Mouse (Mus musculus) olfactory bulb, adult 2 months (tissue): ENCODE results near the gene Kctd8. TPM values are rescaled to one million over a fixed set of nuclear protein-coding genes. Genes with fewer than 3 reads are reported as not detected.

Source experiments
- H3K27ac ChIP-seq: fragments of 200-500 bp; 2 replicates; pipeline ENCODE4 v1.5.1; 2012; ENCODE audit warnings: low read depth, low read length; ENCODE audit not compliant: insufficient read depth
- H3K4me1 ChIP-seq: fragments of 200-500 bp; 2 replicates; pipeline ENCODE4 v1.6.1; 2012; ENCODE audit warnings: low read length; ENCODE audit not compliant: control insufficient read depth, insufficient read depth
- H3K4me3 ChIP-seq: fragments of 200-500 bp; 2 replicates; pipeline ENCODE4 v1.5.1; 2012; ENCODE audit warnings: mild to moderate bottlenecking, low read depth, low read length, moderate library complexity; ENCODE audit not compliant: insufficient read depth
- CTCF ChIP-seq: fragments of 200-500 bp; IDR thresholded peaks from 2 replicates; pipeline ENCODE4 v1.5.1; 2012; ENCODE audit warnings: low read depth, mild to moderate bottlenecking, low read length, moderate library complexity; ENCODE audit not compliant: insufficient read depth
- POLR2A ChIP-seq: fragments of 200-500 bp; IDR thresholded peaks from 2 replicates; pipeline ENCODE4 v1.6.1; 2012; ENCODE audit warnings: mild to moderate bottlenecking, low read depth, low read length, moderate library complexity; ENCODE audit not compliant: insufficient read depth
- WGBS: fragments of 180-500 bp; shearing (Covaris S2); methylation state at CpG from one replicate; pipeline ENCODE4 v1.1.7; 2018; 5-methylcytosine and 5-hydroxymethylcytosine counted together
- polyA plus RNA-seq: library from polyadenylated mRNA; stranded (reverse); fragments of >200 nt; gene quantifications from 2 replicates; pipeline ENCODE4 v1.2.4, GENCODE M21; 2012; ENCODE audit warnings: low replicate concordance; ENCODE audit not compliant: missing spikeins, insufficient read depth, insufficient read length

The Kctd8 gene
- polyA plus RNA-seq, result not detected in 2 replicates

- TF ChIP-seq CTCF (no peak), POLR2A (0 out of 2 replicates have a peak, but pooled peaks have one; percentile 12)
- H3K4me3 ChIP-seq, result peak within 1 kb of the TSS; percentile 56
- peaks cover 8% of the 10 kb centered on the region for H3K4me1 ChIP-seq
- H3K27ac ChIP-seq, result no peak within 1 kb of the TSS
- WGBS, result 1% methylated on average over 87 of the region's 87 CpGs
These were observed at the start of gene Kctd8 for GRCm38 (mm10) chr5:69340919-69341801. Kctd8 (minus strand) TSS chr5:69341679.

GRCm38 (mm10) chr5:69379072-69379471 is 37.6 kb upstream of the Kctd8 start:
- Histone ChIP-seq H3K27ac (no peak overlapping the region), H3K4me3 (no peak overlapping the region), H3K4me1 (no peaks in the 10 kb centered on the region)
- WGBS, result 83% methylated on average over 4 of the region's 4 CpGs
- TF ChIP-seq POLR2A (no peak), CTCF (no peak)

- TF ChIP-seq CTCF (no peak), POLR2A (no peak)
- Histone ChIP-seq H3K4me3 (no peak overlapping the region), H3K27ac (no peak overlapping the region), H3K4me1 (no peaks in the 10 kb centered on the region)
- 38% methylated on average over 3 of the region's 3 CpGs for WGBS
These were observed 9.1 kb upstream of the Kctd8 start for GRCm38 (mm10) chr5:69350596-69350995.

- WGBS, result 2% methylated on average over 44 of the region's 44 CpGs
- H3K4me1 ChIP-seq, result peaks cover 8% of the 10 kb centered on the region
- H3K4me3 ChIP-seq, result peak overlapping the region; percentile 56
- H3K27ac ChIP-seq, result no peak overlapping the region
- TF ChIP-seq CTCF (no peak), POLR2A (no peak)
These were observed 1.2 kb downstream of the Kctd8 start for GRCm38 (mm10) chr5:69340102-69340918.

- H3K4me3 ChIP-seq, result peak overlapping the region; percentile 56
- TF ChIP-seq POLR2A, result no peak
- TF ChIP-seq CTCF, result no peak
- 78% methylated on average over 6 of the region's 6 CpGs for WGBS
- peaks cover 8% of the 10 kb centered on the region for H3K4me1 ChIP-seq
- no peak overlapping the region for H3K27ac ChIP-seq
These were observed 1.9 kb downstream of the Kctd8 start for GRCm38 (mm10) chr5:69339623-69339970.

- Histone ChIP-seq H3K4me1 (peaks cover 8% of the 10 kb centered on the region), H3K4me3 (peak overlapping the region; percentile 56; the same call in 1 of the 2 replicates), H3K27ac (no peak overlapping the region)
- 58% methylated on average over 4 of the region's 4 CpGs for WGBS
- TF ChIP-seq POLR2A (no peak), CTCF (no peak)
These were observed 2.4 kb downstream of the Kctd8 start for GRCm38 (mm10) chr5:69338916-69339622.

GRCm38 (mm10) chr5:69327561-69327960 is 13.9 kb downstream of the Kctd8 start:
- Histone ChIP-seq H3K4me1 (no peaks in the 10 kb centered on the region), H3K27ac (no peak overlapping the region), H3K4me3 (no peak overlapping the region)
- WGBS, result 68% methylated on average over 4 of the region's 4 CpGs
- no peak for TF ChIP-seq POLR2A
- TF ChIP-seq CTCF, result no peak

GRCm38 (mm10) chr5:69324566-69325230 is 16.8 kb downstream of the Kctd8 start:
- no peak for TF ChIP-seq CTCF
- no peak for TF ChIP-seq POLR2A
- WGBS, result 34% methylated on average over 12 of the region's 12 CpGs
- Histone ChIP-seq H3K4me1 (no peaks in the 10 kb centered on the region), H3K27ac (no peak overlapping the region), H3K4me3 (no peak overlapping the region)

- Histone ChIP-seq H3K4me1 (no peaks in the 10 kb centered on the region), H3K4me3 (no peak overlapping the region), H3K27ac (no peak overlapping the region)
- TF ChIP-seq POLR2A, result no peak
- TF ChIP-seq CTCF, result no peak
- 88% methylated on average over 7 of the region's 7 CpGs for WGBS
These were observed 28.9 kb downstream of the Kctd8 start for GRCm38 (mm10) chr5:69312611-69313010.
